Mouse (Mus musculus) liver, embryonic 18 days (tissue): Measurements from ENCODE around the gene Prr3. TPM values are rescaled to one million over a fixed set of nuclear protein-coding genes. Genes with fewer than 3 reads are reported as not detected.

Source experiments
- polyA plus RNA-seq: library from polyadenylated mRNA; depleted of rRNA; stranded (reverse); fragments of >200 nt; gene quantifications from 2 replicates; pipeline ENCODE4 v1.2.3, GENCODE M21; 2012; rRNA removed

Gene Prr3
- 6.0 and 6.7 TPM in 2 replicates for polyA plus RNA-seq

DNA sequence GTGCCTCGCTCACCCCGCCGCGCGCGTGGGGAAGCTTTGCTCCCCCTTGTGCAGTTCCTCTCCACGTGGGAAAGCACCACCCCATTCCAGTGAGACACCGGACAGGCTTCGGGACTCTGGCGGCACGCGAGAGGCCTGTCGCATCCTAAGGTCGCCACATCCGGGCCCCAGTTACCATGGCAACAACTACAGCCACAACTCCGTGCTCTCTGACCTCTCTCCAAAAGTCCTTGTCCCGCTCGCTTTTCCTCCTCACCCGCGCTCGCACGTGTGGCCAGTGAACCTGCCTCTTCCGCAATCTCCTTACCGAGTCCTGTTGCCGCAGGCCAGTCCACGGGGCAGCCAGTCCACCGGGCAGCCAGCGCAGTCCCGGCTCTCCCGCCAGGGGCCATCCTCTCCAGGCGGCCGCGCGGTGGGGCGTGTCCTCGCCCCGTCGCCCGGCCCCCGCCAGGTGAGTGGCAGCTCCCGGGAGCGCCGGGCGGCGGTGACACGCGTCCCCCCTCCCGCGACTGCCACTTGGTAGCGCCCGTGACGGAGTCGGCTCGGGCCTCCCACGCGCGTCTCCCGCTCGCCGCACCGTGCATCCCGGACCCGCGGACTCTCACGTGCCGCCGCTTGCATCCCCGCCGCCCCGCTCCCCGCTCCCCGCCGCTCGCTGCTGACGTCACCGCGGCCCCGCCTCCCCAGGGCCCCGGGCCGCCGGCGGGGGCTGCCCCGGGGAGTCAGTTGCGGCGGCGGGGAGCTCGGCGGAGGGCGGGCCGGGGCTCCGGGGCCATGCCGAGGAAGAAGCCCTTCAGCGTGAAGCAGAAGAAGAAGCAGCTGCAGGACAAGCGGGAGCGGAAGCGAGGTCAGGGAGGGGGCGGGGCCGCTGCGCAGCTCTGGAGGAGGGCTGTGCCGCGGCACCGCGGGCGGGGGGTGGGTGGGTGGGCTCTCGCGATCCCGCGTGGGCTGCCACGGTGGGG is at the start of gene Prr3, which contains the start of gene Gnl1:
Prr3 (minus strand) TSS at position 836 of the 962 bp plus-strand sequence.
Gnl1 (plus strand) TSS at position 451 of the 962 bp plus-strand sequence.

DNA sequence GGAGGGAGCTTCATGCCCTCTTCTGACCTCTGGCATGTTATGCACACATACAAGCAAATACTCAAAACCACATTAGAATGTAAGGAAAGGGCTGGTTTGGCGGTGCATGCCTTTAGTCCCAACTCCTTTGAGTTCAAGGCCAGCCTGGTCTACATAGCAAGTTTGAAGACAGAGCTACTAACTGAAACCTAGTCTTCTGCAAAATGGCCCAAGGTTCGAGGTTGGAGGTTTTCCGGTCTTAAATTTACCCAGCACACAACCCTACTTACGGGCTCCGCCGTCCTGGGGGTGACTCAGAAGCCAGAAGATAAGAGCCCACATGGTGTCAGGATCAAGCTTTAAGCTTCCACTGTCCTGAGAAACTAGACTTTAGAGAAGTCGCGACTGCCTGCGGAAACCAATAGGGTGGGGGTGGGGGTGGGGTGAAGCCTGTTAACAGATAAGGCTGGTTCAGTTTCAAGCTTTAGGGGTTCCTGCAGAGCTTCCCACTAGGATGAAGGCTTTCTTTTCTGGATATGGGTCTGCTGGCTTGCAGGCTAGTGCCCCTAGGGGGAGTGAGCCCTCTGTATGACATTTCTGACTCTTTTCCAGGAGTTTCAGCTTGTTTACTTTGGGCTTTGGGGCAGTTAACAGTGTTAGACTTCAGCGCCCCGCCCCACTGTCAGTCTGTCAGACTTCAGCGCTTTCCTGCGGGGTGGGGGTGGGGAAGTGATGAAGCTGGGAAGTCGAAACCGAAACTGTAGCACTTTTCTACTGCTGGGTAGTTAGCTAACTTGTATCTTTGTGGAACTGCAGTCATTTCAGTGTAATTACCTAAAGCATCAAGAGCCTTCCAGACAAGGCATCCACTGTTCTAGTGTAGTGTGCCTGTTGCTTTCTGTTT is 40.4 kb upstream of the Prr3 start, which contains the start of gene H2-T24:
H2-T24 (minus strand) TSS at position 370 of the 883 bp plus-strand sequence.

DNA sequence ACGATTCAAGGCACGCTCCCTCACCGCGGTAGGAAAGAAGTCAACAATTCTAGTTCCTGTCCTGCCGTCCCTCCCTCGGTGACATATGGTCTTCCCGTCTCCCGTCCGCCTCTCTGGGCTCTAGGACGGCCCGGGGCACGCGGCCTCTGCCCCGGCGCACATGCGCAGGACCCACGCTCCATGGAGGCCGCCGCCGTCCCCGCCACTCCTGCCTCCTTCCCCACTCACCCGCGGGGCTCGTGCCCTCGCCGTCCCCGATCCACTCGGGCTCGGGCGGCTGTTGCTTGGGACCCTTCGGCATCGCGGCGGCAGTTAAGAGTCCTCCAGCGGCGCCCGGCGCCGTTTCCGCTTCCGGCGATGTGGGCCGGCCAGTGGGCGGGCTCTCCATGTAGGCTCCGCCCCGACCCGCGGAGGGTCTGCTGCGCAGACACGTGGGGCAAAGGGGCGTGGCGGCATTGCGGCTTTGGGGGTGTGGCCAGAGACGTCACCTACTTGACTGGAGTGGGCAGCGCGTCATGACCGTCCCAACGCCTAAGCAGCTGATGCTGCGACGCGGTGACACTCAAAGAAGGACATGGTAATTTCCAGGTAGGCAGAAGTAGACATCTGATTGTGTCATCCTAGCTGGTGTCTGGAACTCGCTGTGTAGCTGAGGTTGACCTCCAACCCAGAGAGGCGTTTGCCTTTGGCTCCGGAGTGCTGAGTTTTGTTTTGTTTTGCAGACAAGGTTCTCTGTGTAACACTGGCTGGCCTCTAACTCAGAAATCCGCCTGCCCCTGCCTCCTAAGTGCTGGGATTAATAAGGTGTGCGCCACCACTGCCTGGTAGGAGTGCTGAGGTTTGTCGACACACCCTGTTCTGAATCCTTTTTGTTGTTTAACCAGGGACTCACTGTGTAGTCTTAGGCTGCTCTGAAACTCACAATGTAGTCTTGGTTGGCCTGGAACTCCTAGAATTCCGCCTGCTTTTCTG is 10.3 kb downstream of the Prr3 start, which contains the start of gene Abcf1:
Abcf1 (minus strand) TSS at position 344 of the 972 bp plus-strand sequence.

Other genes starting within 250 kb of the Prr3 start
- 5.5 and 6.5 TPM in 2 replicates for gene Ier3, start 158.6 kb downstream of the Prr3 start, polyA plus RNA-seq
- gene Flot1, start 157.0 kb downstream of the Prr3 start, polyA plus RNA-seq, result 31.0 and 40.2 TPM in 2 replicates
- gene Tubb5, start 141.9 kb downstream of the Prr3 start, polyA plus RNA-seq, result 251 and 259 TPM in 2 replicates
- 4.3 and 4.5 TPM in 2 replicates for gene Mdc1, start 138.7 kb downstream of the Prr3 start, polyA plus RNA-seq
- gene Nrm, start 118.9 kb downstream of the Prr3 start, polyA plus RNA-seq, result 10.7 and 11.1 TPM in 2 replicates
- 17.4 and 18.6 TPM in 2 replicates for gene Ppp1r18, start 114.6 kb downstream of the Prr3 start, polyA plus RNA-seq
- gene Dhx16, start 100.4 kb downstream of the Prr3 start, polyA plus RNA-seq, result 36.4 and 41.5 TPM in 2 replicates
- gene 2310061I04Rik, start 82.8 kb downstream of the Prr3 start, polyA plus RNA-seq, result 11.1 and 12.8 TPM in 2 replicates
- gene Atat1, start 70.2 kb downstream of the Prr3 start, polyA plus RNA-seq, result 9.1 and 9.2 TPM in 2 replicates
- 47.1 and 48.3 TPM in 2 replicates for gene Mrps18b, start 63.8 kb downstream of the Prr3 start, polyA plus RNA-seq
- 13.7 and 14.0 TPM in 2 replicates for gene Ppp1r10, start 63.8 kb downstream of the Prr3 start, polyA plus RNA-seq
- 33.2 and 37.2 TPM in 2 replicates for gene Abcf1, start 10.5 kb downstream of the Prr3 start, polyA plus RNA-seq
- gene Gnl1, start 385 bp downstream of the Prr3 start, polyA plus RNA-seq, result 4.6 and 5.7 TPM in 2 replicates
- gene H2-T24, start 40.3 kb upstream of the Prr3 start, polyA plus RNA-seq, result 14.1 and 14.9 TPM in 2 replicates
- 112 and 121 TPM in 2 replicates for gene H2-T23, start 52.6 kb upstream of the Prr3 start, polyA plus RNA-seq
- gene H2-T22, start 62.5 kb upstream of the Prr3 start, polyA plus RNA-seq, result 14.6 and 16.9 TPM in 2 replicates
- not detected in 2 replicates for gene Gm6034, start 62.7 kb upstream of the Prr3 start, polyA plus RNA-seq
- 0.03 and 0.16 TPM in 2 replicates for gene Gm11127, start 78.1 kb upstream of the Prr3 start, polyA plus RNA-seq
- gene Gm19684, start 141.4 kb upstream of the Prr3 start, polyA plus RNA-seq, result 0.01 TPM in 1 of 2 replicates, not detected in the other
- gene Gm7030, start 149.2 kb upstream of the Prr3 start, polyA plus RNA-seq, result not detected in 2 replicates
- gene Gm8909, start 188.3 kb upstream of the Prr3 start, polyA plus RNA-seq, result 0.04 TPM in 1 of 2 replicates, not detected in the other
- gene H2-T3, start 210.1 kb upstream of the Prr3 start, polyA plus RNA-seq, result 0.07 TPM in 1 of 2 replicates, not detected in the other